Mouse (Mus musculus) E14TG2a.4 (cell line): ENCODE measurements around the gene Gm45233.

ENCODE experiments used
- CTCF ChIP-seq: conservative IDR thresholded peaks from 2 replicates; pipeline ENCODE4 v1.5.1; 2014; ENCODE audit warnings: low read length
- POU5F1 ChIP-seq: IDR thresholded peaks from 2 replicates; pipeline ENCODE4 v1.6.1; 2014; ENCODE audit warnings: low read length, borderline replicate concordance

DNA sequence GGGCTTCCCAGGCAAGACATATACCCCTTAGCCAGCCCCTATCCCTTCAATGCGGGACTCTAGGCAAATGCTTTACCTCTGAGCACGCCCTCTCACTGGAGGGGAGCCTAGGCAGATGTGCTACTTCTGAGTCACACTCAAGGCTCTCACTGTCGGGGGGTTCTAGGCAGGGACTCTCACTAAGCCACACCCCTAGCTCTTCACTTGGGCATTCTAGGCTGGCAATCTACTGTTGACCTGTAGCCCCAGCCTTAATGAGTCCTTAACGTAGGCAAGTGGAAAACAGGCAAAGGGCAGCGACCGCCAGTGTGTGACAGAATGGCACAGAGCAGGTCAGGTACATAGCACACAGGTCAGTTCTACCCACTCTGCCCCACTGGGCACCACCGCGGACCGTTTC lies 46.9 kb downstream of the Gm45233 start:
- TF ChIP-seq CTCF (no peak), POU5F1 (no peak)
